8 mouse cellular contexts compared by ENCODE assay signal in the genomic region with DNA sequence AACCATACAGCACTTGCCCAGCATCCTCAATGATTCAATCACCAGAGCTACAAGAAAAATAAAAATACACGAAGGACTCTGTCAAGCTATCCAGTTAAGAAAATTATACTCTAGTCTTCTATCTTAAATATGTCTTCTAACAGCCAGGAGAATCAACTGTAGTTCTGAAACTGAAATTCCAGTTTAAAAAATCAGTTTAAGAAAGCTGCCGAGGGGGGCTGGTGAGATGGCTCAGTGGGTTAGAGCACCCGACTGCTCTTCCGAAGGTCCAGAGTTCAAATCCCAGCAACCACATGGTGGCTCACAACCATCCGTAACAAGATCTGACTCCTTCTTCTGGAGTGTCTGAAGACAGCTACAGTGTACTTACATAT. TPM values are rescaled to one million over a fixed set of nuclear protein-coding genes. Genes with fewer than 3 reads are reported as not detected.
A peak's percentile ranks its signal among the peaks of the same experiment; 100 is the strongest.
DNase-seq lines count a peak whose midpoint lies in the region; ATAC-seq and TF ChIP-seq lines count a peak whose summit lies in the region.
"Not testable (repeated sequence)": the region's sequence is repeated elsewhere in the genome, so short reads cannot be mapped to it uniquely, and the experiment has no call there.

No protein-coding gene starts in this region.

- TF ChIP-seq EP300 in CH12.LX (IDR thresholded peaks at IDR 0.05; ENCODE audit: low read length): not testable (repeated sequence)

- peaks cover 39% of the 10 kb centered on the region for H3K79me2 ChIP-seq in CH12.LX (replicated peaks; ENCODE audit: control insufficient read depth, extremely low read depth, insufficient read depth, poor library complexity, severe bottlenecking)

- not testable (repeated sequence) for DNase-seq in CH12.LX (ENCODE audit: extremely low read depth); heart, embryonic 10.5 days (ENCODE audit: low spot score)

- not testable (repeated sequence) for TF ChIP-seq CTCF in CH12.LX (conservative IDR thresholded peaks at IDR 0.05 in 1 of 2, IDR thresholded peaks at IDR 0.05 in 1 of 2; ENCODE audit: low read depth in 2 of 2, low read length in 2 of 2)

- not testable (repeated sequence) for H3K27ac ChIP-seq in CH12.LX (ENCODE audit: insufficient read depth, low read depth); heart, embryonic 10.5 days; kidney, embryonic 16.5 days (ENCODE audit: low read length); liver, embryonic 12.5 days; neural tube, embryonic 13.5 days (replicated peaks)
- 0 out of 2 replicates have a peak overlapping the region, but pooled peaks have one; percentile 40 for H3K27ac ChIP-seq in hindbrain, embryonic 13.5 days

- H3K9ac ChIP-seq in CH12.LX (ENCODE audit: insufficient read depth, low read depth): peak overlapping the region; percentile 56
- not testable (repeated sequence) for H3K9ac ChIP-seq in hindbrain, embryonic 13.5 days; kidney, embryonic 16.5 days (replicated peaks; ENCODE audit: low read length); liver, embryonic 12.5 days; neural tube, embryonic 13.5 days

- dilution Hi-C loops in CH12.LX (cut with MboI; ENCODE audit: extremely low pct_ligation_motif_present, extremely low pct_unique_long_range_greater_than_20kb, low sequenced_read_pairs): loop anchor here (25.0 kb wide), 1 partner anchor 380 kb away; a partner anchor contains a TSS

- H3K9me3 ChIP-seq in CH12.LX (replicated peaks; ENCODE audit: low read length); erythroblast, embryonic 14.5 days (ENCODE audit: control insufficient read depth, low read length); heart, embryonic 10.5 days; hindbrain, embryonic 13.5 days; kidney, embryonic 16.5 days (ENCODE audit: low read length); liver, embryonic 12.5 days (replicated peaks); megakaryocyte, embryonic 14.5 days; neural tube, embryonic 13.5 days: not testable (repeated sequence)

- not testable (repeated sequence) for ATAC-seq in hindbrain, embryonic 13.5 days (ENCODE audit: low FRiP score); kidney, embryonic 16.5 days (ENCODE audit: low FRiP score, low TSS enrichment); liver, embryonic 12.5 days; neural tube, embryonic 13.5 days (ENCODE audit: low read depth)

- H3K27me3 ChIP-seq in CH12.LX (replicated peaks); erythroblast, embryonic 14.5 days (ENCODE audit: control insufficient read depth); heart, embryonic 10.5 days (ENCODE audit: insufficient read depth, poor library complexity, severe bottlenecking); hindbrain, embryonic 13.5 days; kidney, embryonic 16.5 days (ENCODE audit: insufficient read depth, low read length); liver, embryonic 12.5 days (replicated peaks); megakaryocyte, embryonic 14.5 days (replicated peaks); neural tube, embryonic 13.5 days: not testable (repeated sequence)

- peaks cover 0 to 17% of the 10 kb centered on the region in 2 experiments for H3K36me3 ChIP-seq in CH12.LX (replicated peaks in 1 of 2; ENCODE audit: control insufficient read depth in 1 of 2, insufficient read depth in 1 of 2, low read length in 1 of 2)
- H3K36me3 ChIP-seq in erythroblast, embryonic 14.5 days (ENCODE audit: control insufficient read depth); heart, embryonic 10.5 days; hindbrain, embryonic 13.5 days; kidney, embryonic 16.5 days (ENCODE audit: insufficient read depth, low read length); liver, embryonic 12.5 days; neural tube, embryonic 13.5 days: not testable (repeated sequence)
- H3K36me3 ChIP-seq in megakaryocyte, embryonic 14.5 days (replicated peaks; ENCODE audit: low read length): peaks cover 15% of the 10 kb centered on the region

- in situ Hi-C loops in CH12.LX (cut with MboI; ENCODE audit: low pct_ligation_motif_present, low pct_unique_long_range_greater_than_20kb, low sequenced_read_pairs): not testable (repeated sequence)

- not testable (repeated sequence) for TF ChIP-seq POLR2A in CH12.LX (IDR thresholded peaks at IDR 0.05; ENCODE audit: low read depth, low read length)

- peaks cover 6 to 37% of the 10 kb centered on the region in 2 experiments for H3K4me1 ChIP-seq in CH12.LX (ENCODE audit: control insufficient read depth in 1 of 2, insufficient read depth in 2 of 2)
- H3K4me1 ChIP-seq in erythroblast, embryonic 14.5 days (ENCODE audit: control insufficient read depth): peaks cover 22% of the 10 kb centered on the region
- not testable (repeated sequence) for H3K4me1 ChIP-seq in heart, embryonic 10.5 days; kidney, embryonic 16.5 days (ENCODE audit: insufficient read depth, low read length); liver, embryonic 12.5 days
- H3K4me1 ChIP-seq in hindbrain, embryonic 13.5 days (replicated peaks): peaks cover 13% of the 10 kb centered on the region
- H3K4me1 ChIP-seq in megakaryocyte, embryonic 14.5 days: peaks cover 24% of the 10 kb centered on the region
- H3K4me1 ChIP-seq in neural tube, embryonic 13.5 days (replicated peaks): peaks cover 11% of the 10 kb centered on the region

- WGBS in heart, embryonic 10.5 days: 71% methylated on average over 5 of the region's 5 CpGs
- WGBS in hindbrain, embryonic 13.5 days: 72% methylated on average over 5 of the region's 5 CpGs
- WGBS in kidney, embryonic 16.5 days: 66% methylated on average over 4 of the region's 5 CpGs
- 70% methylated on average over 4 of the region's 5 CpGs for WGBS in liver, embryonic 12.5 days (ENCODE audit: insufficient replicate concordance)
- 79% methylated on average over 5 of the region's 5 CpGs for WGBS in neural tube, embryonic 13.5 days

- TF ChIP-seq RAD21 in CH12.LX (IDR thresholded peaks at IDR 0.05; ENCODE audit: low read depth, low read length): not testable (repeated sequence)

- H3K4me2 ChIP-seq in CH12.LX (ENCODE audit: insufficient read depth, low read depth, poor library complexity, severe bottlenecking): peak overlapping the region; percentile 68; the same call in 1 of the 2 replicates
- peak overlapping the region; percentile 48 for H3K4me2 ChIP-seq in hindbrain, embryonic 13.5 days
- peak overlapping the region; percentile 63 for H3K4me2 ChIP-seq in kidney, embryonic 16.5 days (replicated peaks; ENCODE audit: low read depth, low read length)
- peak overlapping the region; percentile 81 for H3K4me2 ChIP-seq in liver, embryonic 12.5 days
- H3K4me2 ChIP-seq in neural tube, embryonic 13.5 days: peak overlapping the region; percentile 65

- H3K4me3 ChIP-seq in CH12.LX (replicated peaks in 1 of 3; ENCODE audit: low read depth in 2 of 3, low read length in 2 of 3, poor library complexity in 1 of 3): peak overlapping the region; percentile 39 to 85 (median 49)
- H3K4me3 ChIP-seq in erythroblast, embryonic 14.5 days (replicated peaks): peak overlapping the region; percentile 94
- H3K4me3 ChIP-seq in heart, embryonic 10.5 days: peak overlapping the region; percentile 94
- H3K4me3 ChIP-seq in hindbrain, embryonic 13.5 days: peak overlapping the region; percentile 87
- peak overlapping the region; percentile 89 for H3K4me3 ChIP-seq in kidney, embryonic 16.5 days (ENCODE audit: low read length)
- peak overlapping the region; percentile 93 for H3K4me3 ChIP-seq in liver, embryonic 12.5 days
- H3K4me3 ChIP-seq in megakaryocyte, embryonic 14.5 days (replicated peaks): peak overlapping the region; percentile 98
- peak overlapping the region; percentile 93 for H3K4me3 ChIP-seq in neural tube, embryonic 13.5 days

TF ChIP-seq in CH12.LX, 34 proteins besides CTCF, POLR2A, EP300 and RAD21:
- TF ChIP-seq TBP (conservative IDR thresholded peaks at IDR 0.05; ENCODE audit: low read depth, low read length): peak; percentile 86

RNA-seq across cellular contexts. Expression of a gene that starts 0.6 kb away (rescaled TPM):
- total RNA-seq in CH12.LX (2012; rRNA removed) (21.2 and 24.4 TPM in 2 replicates), CH12.LX (2014; rRNA removed) (38.8 and 42.5 TPM in 2 replicates)
- polyA plus RNA-seq in CH12.LX (2012; ENCODE audit: insufficient read length, low read depth): 24.7 and 31.5 TPM in 2 replicates
- polyA plus RNA-seq in erythroblast, embryonic 14.5 days (2012): 0.06 and 0.07 TPM in 2 replicates
- polyA plus RNA-seq in heart, embryonic 10.5 days (2016; fragmentation: Nextera tagmentation; extraction: Ambion mirVana): 16.7 and 17.5 TPM in 2 replicates
- 29.0 and 33.5 TPM in 2 replicates for polyA plus RNA-seq in hindbrain, embryonic 13.5 days (2015; fragmentation: Nextera tagmentation; extraction: Ambion mirVana)
- polyA plus RNA-seq in kidney, embryonic 16.5 days (2015; fragmentation: Nextera tagmentation; extraction: Ambion mirVana): 25.4 and 26.9 TPM in 2 replicates
- polyA plus RNA-seq in liver, embryonic 12.5 days (2016; fragmentation: Nextera tagmentation; extraction: Ambion mirVana): 7.5 and 8.2 TPM in 2 replicates
- 0.36 TPM in 1 of 2 replicates, not detected in the other for polyA plus RNA-seq in megakaryocyte, embryonic 14.5 days (2012; ENCODE audit: insufficient read depth, low replicate concordance)
- polyA plus RNA-seq in neural tube, embryonic 13.5 days (2015; fragmentation: Nextera tagmentation; extraction: Ambion mirVana): 24.0 and 31.3 TPM in 2 replicates
